Mouse (Mus musculus) CH12.LX (cell line): ENCODE data around the gene Bach2. TPM values are rescaled to one million over a fixed set of nuclear protein-coding genes. Genes with fewer than 3 reads are reported as not detected.

Experiments
- DNase-seq: peaks from one replicate; pipeline ENCODE4 v3.0.0-alpha.2; 2013; ENCODE audit errors: extremely low read depth
- H3K27ac ChIP-seq: 2 replicates; pipeline ENCODE4 v1.5.1; 2012; ENCODE audit warnings: low read depth, mild to moderate bottlenecking, control low read depth, moderate library complexity; ENCODE audit not compliant: insufficient read depth
- H3K27me3 ChIP-seq: replicated peaks from 2 replicates; pipeline ENCODE3; 2012; ENCODE audit warnings: inconsistent platforms
- H3K36me3 ChIP-seq, 2 experiments: replicated peaks in 1 of 2; 2 replicates each; pipeline versions ENCODE3 to v1.6.1; 2012; ENCODE audit warnings: inconsistent platforms in 1 of 2, low read length in 1 of 2, mild to moderate bottlenecking in 1 of 2, mixed read lengths in 1 of 2, moderate library complexity in 1 of 2; ENCODE audit not compliant: control insufficient read depth in 1 of 2, insufficient read depth in 1 of 2
- H3K4me1 ChIP-seq, 2 experiments: 2 replicates each; pipeline ENCODE4 v1.6.1; 2012; ENCODE audit warnings: inconsistent platforms in 1 of 2, moderate library complexity in 1 of 2; ENCODE audit not compliant: insufficient read depth in 2 of 2, control insufficient read depth in 1 of 2
- H3K4me2 ChIP-seq: 2 replicates; pipeline ENCODE4 v1.6.1; 2012; ENCODE audit warnings: low read depth, mild to moderate bottlenecking, control low read depth; ENCODE audit not compliant: poor library complexity, insufficient read depth, severe bottlenecking
- H3K4me3 ChIP-seq, 3 experiments: fragments of 150-350 bp in 1 of 3; sonication (generic) in 1 of 3; replicated peaks in 1 of 3; 2 replicates each; pipeline versions ENCODE3 to v1.5.1; 2011 to 2012; ENCODE audit warnings: low read depth in 2 of 3, low read length in 2 of 3, mild to moderate bottlenecking in 2 of 3, moderate library complexity in 2 of 3, control low read depth in 1 of 3, improper control_type of control experiment in 1 of 3, inconsistent platforms in 1 of 3, mixed read lengths in 1 of 3; ENCODE audit not compliant: poor library complexity in 1 of 3
- H3K79me2 ChIP-seq: replicated peaks from 2 replicates; pipeline ENCODE4 v1.6.1; 2012; ENCODE audit warnings: mild to moderate bottlenecking, moderate library complexity; ENCODE audit not compliant: control insufficient read depth, poor library complexity, insufficient read depth, severe bottlenecking; ENCODE audit errors: extremely low read depth
- H3K9ac ChIP-seq: 2 replicates; pipeline ENCODE4 v1.6.1; 2012; ENCODE audit warnings: low read depth, mild to moderate bottlenecking, control low read depth, moderate library complexity; ENCODE audit not compliant: insufficient read depth
- H3K9me3 ChIP-seq: replicated peaks from 2 replicates; pipeline ENCODE3; 2012; ENCODE audit warnings: low read length, inconsistent platforms, mixed read lengths
- BHLHE40 ChIP-seq: IDR thresholded peaks from 2 replicates; pipeline ENCODE4 v1.6.1; 2011; ENCODE audit warnings: mild to moderate bottlenecking, low read depth, low read length, improper control_type of control experiment
- CHD1 ChIP-seq: IDR thresholded peaks from 2 replicates; pipeline ENCODE4 v1.6.1; 2012; ENCODE audit warnings: low read depth, low read length, improper control_type of control experiment, inconsistent platforms
- CHD2 ChIP-seq: IDR thresholded peaks from 2 replicates; pipeline ENCODE4 v1.6.1; 2011; ENCODE audit warnings: low read length, improper control_type of control experiment
- CTCF ChIP-seq, 2 experiments: IDR thresholded peaks in 1 of 2; conservative IDR thresholded peaks in 1 of 2; 2 replicates each; pipeline ENCODE4 v1.5.1; 2011 to 2012; ENCODE audit warnings: low read depth in 2 of 2, low read length in 2 of 2, improper control_type of control experiment in 1 of 2, inconsistent platforms in 1 of 2, mild to moderate bottlenecking in 1 of 2, moderate library complexity in 1 of 2
- E2F4 ChIP-seq: IDR thresholded peaks from 2 replicates; pipeline ENCODE4 v1.6.1; 2011; ENCODE audit warnings: low read depth, low read length, improper control_type of control experiment; ENCODE audit not compliant: insufficient replicate concordance
- ELF1 ChIP-seq: IDR thresholded peaks from 2 replicates; pipeline ENCODE4 v1.6.1; 2014; ENCODE audit warnings: low read depth, mild to moderate bottlenecking, inconsistent platforms, low read length, improper control_type of control experiment
- ETS1 ChIP-seq: conservative IDR thresholded peaks from 2 replicates; pipeline ENCODE4 v1.6.1; 2012; ENCODE audit warnings: low read depth, mild to moderate bottlenecking, inconsistent platforms, low read length, improper control_type of control experiment, moderate library complexity
- GABPA ChIP-seq: IDR thresholded peaks from 2 replicates; pipeline ENCODE4 v1.6.1; 2012; ENCODE audit warnings: low read depth, low read length, improper control_type of control experiment, inconsistent platforms; ENCODE audit not compliant: insufficient replicate concordance
- HCFC1 ChIP-seq: IDR thresholded peaks from 2 replicates; pipeline ENCODE4 v1.6.1; 2012; ENCODE audit warnings: low read depth, mild to moderate bottlenecking, inconsistent platforms, low read length, improper control_type of control experiment
- IRF4 ChIP-seq: IDR thresholded peaks from 2 replicates; pipeline ENCODE4 v1.6.1; 2014; ENCODE audit warnings: low read depth, mild to moderate bottlenecking, inconsistent platforms, low read length, improper control_type of control experiment
- JUN ChIP-seq: IDR thresholded peaks from 2 replicates; pipeline ENCODE4 v1.6.1; 2011; ENCODE audit warnings: low read depth, mild to moderate bottlenecking, low read length, improper control_type of control experiment, moderate library complexity; ENCODE audit not compliant: insufficient read depth
- KAT2A ChIP-seq: IDR thresholded peaks from 2 replicates; pipeline ENCODE4 v1.6.1; 2012; ENCODE audit warnings: low read length, improper control_type of control experiment, inconsistent platforms; ENCODE audit not compliant: insufficient replicate concordance
- MAFK ChIP-seq: IDR thresholded peaks from 2 replicates; pipeline ENCODE4 v1.6.1; 2011; ENCODE audit warnings: low read length, improper control_type of control experiment; ENCODE audit not compliant: insufficient replicate concordance
- MEF2A ChIP-seq: IDR thresholded peaks from 2 replicates; pipeline ENCODE4 v1.6.1; 2014; ENCODE audit warnings: low read depth, mild to moderate bottlenecking, inconsistent platforms, low read length, improper control_type of control experiment, borderline replicate concordance
- NELFE ChIP-seq: IDR thresholded peaks from 2 replicates; pipeline ENCODE4 v1.6.1; 2011; ENCODE audit warnings: low read depth, low read length, improper control_type of control experiment
- NRF1 ChIP-seq: IDR thresholded peaks from 2 replicates; pipeline ENCODE4 v1.6.1; 2014; ENCODE audit warnings: low read depth, mild to moderate bottlenecking, inconsistent platforms, low read length, improper control_type of control experiment, moderate library complexity
- PAX5 ChIP-seq: IDR thresholded peaks from 2 replicates; pipeline ENCODE4 v1.6.1; 2012; ENCODE audit warnings: low read length, inconsistent platforms, mixed read lengths
- POLR2A ChIP-seq: IDR thresholded peaks from 2 replicates; pipeline ENCODE4 v1.6.1; 2011; ENCODE audit warnings: low read depth, mild to moderate bottlenecking, improper control_type of control experiment, low read length
- POLR2AphosphoS2 ChIP-seq: IDR thresholded peaks from 2 replicates; pipeline ENCODE4 v1.6.1; 2011; ENCODE audit warnings: low read depth, low read length, improper control_type of control experiment
- RAD21 ChIP-seq: IDR thresholded peaks from 2 replicates; pipeline ENCODE4 v1.6.1; 2011; ENCODE audit warnings: low read depth, mild to moderate bottlenecking, low read length, improper control_type of control experiment, moderate library complexity
- RCOR1 ChIP-seq: conservative IDR thresholded peaks from 2 replicates; pipeline ENCODE4 v1.6.1; 2012; ENCODE audit warnings: low read depth, mild to moderate bottlenecking, inconsistent platforms, low read length, improper control_type of control experiment
- SIN3A ChIP-seq: IDR thresholded peaks from 2 replicates; pipeline ENCODE4 v1.6.1; 2012; ENCODE audit warnings: low read length, improper control_type of control experiment, inconsistent platforms
- TBP ChIP-seq: conservative IDR thresholded peaks from 2 replicates; pipeline ENCODE4 v1.6.1; 2011; ENCODE audit warnings: low read depth, low read length, improper control_type of control experiment
- UBTF ChIP-seq: IDR thresholded peaks from 2 replicates; pipeline ENCODE4 v1.6.1; 2012; ENCODE audit warnings: low read depth, mild to moderate bottlenecking, inconsistent platforms, low read length, improper control_type of control experiment, moderate library complexity
- USF1 ChIP-seq: IDR thresholded peaks from 2 replicates; pipeline ENCODE4 v1.6.1; 2014; ENCODE audit warnings: low read depth, mild to moderate bottlenecking, inconsistent platforms, low read length, improper control_type of control experiment
- ZC3H11A ChIP-seq: IDR thresholded peaks from 2 replicates; pipeline ENCODE4 v1.6.1; 2012; ENCODE audit warnings: low read depth, mild to moderate bottlenecking, inconsistent platforms, low read length, improper control_type of control experiment
- ZMIZ1 ChIP-seq: IDR thresholded peaks from 2 replicates; pipeline ENCODE4 v1.6.1; 2012; ENCODE audit warnings: low read depth, mild to moderate bottlenecking, inconsistent platforms, low read length, improper control_type of control experiment
- ZNF384 ChIP-seq: IDR thresholded peaks from 2 replicates; pipeline ENCODE4 v1.6.1; 2012; ENCODE audit warnings: low read depth, low read length, improper control_type of control experiment, inconsistent platforms
- dilution Hi-C: fragments of 300-500 bp; cut with MboI; formaldehyde crosslinking; loops from 2 replicates; pipeline ENCODE4 v1.14.3; 2020; ENCODE audit warnings: low sequenced_read_pairs; ENCODE audit not compliant: extremely low pct_unique_long_range_greater_than_20kb, extremely low pct_ligation_motif_present
- in situ Hi-C: fragments of 300-500 bp; cut with MboI; formaldehyde crosslinking; loops from 3 replicates; pipeline ENCODE4 v1.14.3; 2019; ENCODE audit warnings: low sequenced_read_pairs, low pct_ligation_motif_present, low pct_unique_long_range_greater_than_20kb, mixed read lengths
- polyA plus RNA-seq: library from polyadenylated mRNA; unstranded; fragments of >175 nt; gene quantifications from 2 replicates; pipeline ENCODE4 v1.2.1, GENCODE M21; 2012; ENCODE audit warnings: low read depth; ENCODE audit not compliant: insufficient read length
- total RNA-seq, 2 experiments: library from RNA; depleted of rRNA; stranded (reverse); fragments of 300-350 nt in 1 of 2; fragments of >200 nt in 1 of 2; gene quantifications; 2 replicates each; pipeline ENCODE4 v1.2.3; 2012 to 2014

The Bach2 gene
- total and polyA plus RNA-seq, 3 experiments, result 0.11 TPM; not detected in 2

DNA sequence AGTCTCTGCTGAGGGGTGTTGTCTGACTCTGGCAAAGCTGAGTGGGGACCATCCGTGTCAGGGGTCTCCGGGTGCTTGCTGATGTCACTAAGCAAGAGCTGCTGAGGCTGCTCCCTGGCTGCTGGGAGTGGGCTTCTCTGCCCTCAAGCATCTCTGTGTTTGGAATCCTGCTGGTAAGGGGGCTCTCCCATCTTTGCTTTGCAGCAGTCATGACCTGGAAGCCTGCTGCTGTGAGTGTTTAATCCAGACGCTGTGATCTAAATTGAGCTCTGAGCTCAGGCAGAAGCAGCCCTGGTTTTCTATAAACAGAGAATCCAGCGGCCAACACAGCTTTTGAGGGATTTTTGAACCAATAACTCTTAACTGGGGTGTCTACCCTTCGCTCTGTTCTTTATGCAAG lies 89.0 kb downstream of the Bach2 start:
- H3K36me3 ChIP-seq, result no peaks in the 10 kb centered on the region
- in situ Hi-C loops (no loop called here), dilution Hi-C loops (no loop called here)
- DNase-seq, result no peak
- no peak overlapping the region for H3K4me2 ChIP-seq
- no peak overlapping the region for H3K27ac ChIP-seq
- H3K4me3 ChIP-seq, result no peak overlapping the region
- H3K27me3 ChIP-seq, result no peaks in the 10 kb centered on the region
- TF ChIP-seq CHD1 (no peak), RAD21 (no peak), POLR2AphosphoS2 (no peak), ZMIZ1 (no peak), ETS1 (no peak), E2F4 (no peak), RCOR1 (no peak), GABPA (no peak), ELF1 (no peak), NELFE (no peak), KAT2A (no peak), MEF2A (no peak), NRF1 (no peak), UBTF (no peak), POLR2A (no peak), IRF4 (no peak), CTCF (conservative IDR thresholded peaks at IDR 0.05 in 1 of 2, IDR thresholded peaks at IDR 0.05 in 1 of 2; ENCODE audit: low read depth in 2 of 2, low read length in 2 of 2) (no peak), PAX5 (no peak)
- TF ChIP-seq, all 38 proteins: peak for 0
- H3K4me1 ChIP-seq, result no peaks in the 10 kb centered on the region
- H3K9me3 ChIP-seq, result no peaks in the 10 kb centered on the region
- H3K9ac ChIP-seq, result no peak overlapping the region
- no peaks in the 10 kb centered on the region for H3K79me2 ChIP-seq

DNA sequence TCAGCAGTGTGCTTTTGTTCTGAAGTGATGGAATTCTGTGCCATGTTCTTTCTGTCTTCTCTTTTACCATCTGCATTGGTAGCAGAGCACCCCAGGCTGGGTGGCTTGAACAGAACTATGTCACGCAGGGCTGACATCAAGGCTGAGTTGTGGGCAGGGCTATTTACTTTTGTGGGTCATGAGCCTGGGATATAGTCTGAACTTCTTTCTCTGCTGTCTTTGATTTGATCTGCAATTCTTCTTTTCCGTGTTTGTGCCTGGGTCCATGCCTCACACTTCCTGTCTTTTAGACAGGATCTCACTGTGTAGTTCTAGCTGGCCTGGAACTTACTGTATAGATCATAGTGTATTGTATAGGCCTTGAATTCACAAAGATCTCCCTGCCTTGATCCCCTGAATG lies 90.0 kb downstream of the Bach2 start:
- TF ChIP-seq TBP (no peak), CHD1 (no peak), ZC3H11A (no peak), PAX5 (no peak), RAD21 (no peak), MAFK (no peak), HCFC1 (no peak), ZNF384 (no peak), USF1 (no peak), SIN3A (no peak), IRF4 (no peak), BHLHE40 (no peak), CHD2 (no peak), JUN (no peak), POLR2AphosphoS2 (no peak), E2F4 (no peak)
- no peak for DNase-seq
- Histone ChIP-seq H3K9ac (no peak overlapping the region), H3K27me3 (no peaks in the 10 kb centered on the region), H3K9me3 (no peaks in the 10 kb centered on the region), H3K4me3 (no peak overlapping the region), H3K27ac (no peak overlapping the region), H3K79me2 (no peaks in the 10 kb centered on the region), H3K36me3 (no peaks in the 10 kb centered on the region), H3K4me1 (no peaks in the 10 kb centered on the region), H3K4me2 (no peak overlapping the region)
- dilution Hi-C loops (no loop called here), in situ Hi-C loops (no loop called here)
